Mouse (Mus musculus): Measurements from ENCODE around the gene Miga2.

Gene Miga2

DNA sequence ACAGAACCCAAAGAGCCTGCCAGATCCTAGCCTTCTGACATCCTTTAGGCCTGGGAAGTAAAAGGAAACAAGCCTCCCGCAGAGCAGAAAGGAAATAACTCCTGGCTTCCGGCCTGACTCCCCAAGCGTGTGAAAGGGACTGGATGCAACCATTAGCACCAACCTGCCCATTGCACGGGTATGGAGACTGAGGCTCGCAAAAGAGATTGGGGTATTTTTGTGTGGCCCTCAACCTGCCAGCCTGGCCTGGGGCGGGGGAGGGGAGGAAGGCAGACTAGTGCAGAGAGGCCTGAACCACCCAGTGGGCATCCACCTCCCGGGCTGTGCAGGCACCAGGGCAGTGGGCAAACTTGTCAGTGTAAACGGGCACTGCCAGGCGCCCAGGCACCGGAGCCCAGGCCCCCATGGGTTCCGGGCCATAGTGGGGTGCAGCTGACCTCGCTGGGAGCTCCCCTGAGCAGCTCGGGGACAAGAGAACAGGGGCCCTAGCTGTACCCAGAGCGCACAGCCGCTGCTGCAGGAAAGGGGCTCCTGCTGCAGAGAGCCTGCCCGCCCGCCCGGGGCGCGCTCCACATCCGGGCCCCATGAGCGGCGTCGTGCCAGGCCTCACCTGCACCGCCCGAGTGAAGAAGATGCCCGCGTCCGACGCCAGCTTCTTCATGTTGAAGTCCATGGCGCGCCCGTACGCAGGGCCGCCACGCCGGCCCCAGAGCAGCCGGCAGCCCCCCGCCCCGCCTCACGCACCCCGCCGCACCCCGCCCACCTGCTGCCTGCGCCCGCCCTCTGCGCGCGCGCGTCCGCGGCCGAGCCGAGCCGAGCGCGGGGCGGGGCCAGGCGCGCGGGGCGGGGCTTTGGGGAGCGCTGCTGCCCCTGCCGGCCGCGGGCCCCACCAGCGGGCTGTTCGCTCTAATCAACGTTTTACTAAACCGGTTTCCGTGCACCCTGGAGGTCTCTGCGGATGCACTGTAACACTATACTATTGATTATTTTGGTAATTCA, 5.2 kb upstream of the Miga2 start, which contains the start of gene Sh3glb2:
Gene Sh3glb2 (minus strand): TSS at position 805 of the 999 bp plus-strand sequence.
- peak; percentile 82 for DNase-seq (ENCODE audit: low read depth, low spot score)

DNA sequence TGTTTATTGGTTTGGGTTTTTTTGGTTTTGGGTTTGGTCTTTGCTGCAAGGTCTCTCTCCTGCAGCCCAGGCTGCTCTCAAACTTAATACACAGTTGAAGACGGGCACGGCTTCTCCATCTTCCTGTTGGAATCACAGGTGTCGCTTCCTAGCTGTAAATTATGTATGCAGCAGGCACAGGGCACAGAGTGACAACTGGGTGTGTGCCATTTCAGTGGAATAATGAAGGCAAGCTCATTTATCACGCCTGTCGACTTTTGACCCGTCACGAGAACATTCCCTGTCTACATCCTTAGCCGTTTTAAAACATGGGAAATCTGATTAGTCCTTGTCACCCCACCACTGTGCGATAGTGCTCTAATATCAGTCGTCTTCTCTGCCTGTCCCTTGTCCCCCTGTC, 3.4 kb upstream of the Miga2 start:
- no peak for DNase-seq (ENCODE audit: low read depth, low spot score)

DNA sequence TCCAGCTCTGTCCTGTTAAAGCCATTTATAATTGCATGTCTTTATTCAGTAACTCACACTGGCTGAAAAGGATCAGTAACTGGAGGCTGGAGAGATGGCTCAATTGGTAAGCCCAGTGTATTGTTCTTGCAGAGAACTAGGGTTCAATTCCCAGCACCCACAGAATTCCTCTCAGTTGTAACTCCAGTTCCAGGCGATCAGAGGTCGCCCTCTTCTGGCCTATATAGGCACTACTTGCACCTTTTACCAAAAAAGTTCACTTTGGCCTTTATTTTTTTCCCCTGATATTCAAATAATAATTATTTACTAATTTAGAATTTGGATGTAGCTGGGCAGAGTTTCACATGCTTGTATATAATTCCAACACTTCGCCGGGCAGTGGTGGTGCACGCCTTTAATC, 1.2 kb upstream of the Miga2 start:
- no peak for DNase-seq (ENCODE audit: low read depth, low spot score)

DNA sequence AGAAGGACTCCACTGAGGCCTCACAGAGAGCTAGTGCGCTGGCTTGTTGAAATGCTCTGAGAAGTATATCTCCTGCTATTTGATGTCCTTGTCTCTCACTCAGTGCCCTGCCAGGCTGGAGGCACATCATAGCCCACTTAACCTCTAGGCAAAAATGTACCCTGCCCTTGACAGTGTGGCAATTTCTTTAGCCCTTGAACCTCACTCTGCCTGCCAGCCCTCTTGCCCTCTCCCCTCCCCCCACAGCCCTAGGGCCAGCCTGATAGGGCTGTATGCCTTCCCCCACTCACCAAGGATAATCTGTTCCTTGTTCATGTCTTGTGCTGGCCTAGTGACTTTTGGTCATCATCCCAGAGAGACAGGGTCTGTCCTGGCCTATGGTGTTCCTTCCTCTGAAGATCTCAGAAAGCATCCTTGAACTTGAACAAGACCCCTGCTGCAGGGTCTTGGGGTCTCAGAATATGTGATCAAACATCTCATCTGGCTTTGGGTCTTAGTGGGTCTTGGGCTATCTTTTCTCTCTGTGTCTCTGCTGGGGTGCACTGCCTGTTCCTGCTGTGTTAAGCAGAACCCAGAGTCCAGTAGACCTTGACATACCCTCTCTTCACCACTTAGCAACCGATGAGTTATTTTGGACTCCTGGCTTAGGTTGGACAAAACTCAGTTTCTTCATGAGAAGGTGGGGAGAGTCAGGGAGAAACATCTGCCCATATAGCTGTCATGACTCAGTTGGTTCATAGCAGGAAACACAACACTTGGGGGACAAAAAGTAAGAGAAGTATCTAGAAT, 1.4 kb downstream of the Miga2 start:
- no peak for DNase-seq (ENCODE audit: low read depth, low spot score)

DNA sequence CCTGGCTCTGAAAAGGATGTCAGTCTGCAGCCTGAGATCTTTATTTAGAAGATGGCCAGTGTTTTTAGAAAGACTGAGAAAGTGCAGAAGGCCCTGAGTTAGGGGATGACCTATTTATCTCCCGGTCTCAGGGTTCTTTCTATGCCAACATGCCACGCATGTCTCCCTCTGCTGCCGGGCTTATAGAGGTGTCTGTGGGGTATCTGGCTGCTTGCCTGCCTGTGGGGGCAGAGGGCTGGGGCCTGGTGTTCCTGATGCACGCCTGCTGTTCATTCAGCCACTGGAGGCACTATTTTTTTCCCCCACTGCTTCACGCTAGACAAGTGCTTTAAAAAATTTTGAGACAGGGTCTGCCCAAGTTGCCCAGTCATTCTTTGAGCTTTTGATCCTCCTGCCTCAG, 2.2 kb downstream of the Miga2 start:
- DNase-seq (ENCODE audit: low read depth, low spot score) = no peak

DNA sequence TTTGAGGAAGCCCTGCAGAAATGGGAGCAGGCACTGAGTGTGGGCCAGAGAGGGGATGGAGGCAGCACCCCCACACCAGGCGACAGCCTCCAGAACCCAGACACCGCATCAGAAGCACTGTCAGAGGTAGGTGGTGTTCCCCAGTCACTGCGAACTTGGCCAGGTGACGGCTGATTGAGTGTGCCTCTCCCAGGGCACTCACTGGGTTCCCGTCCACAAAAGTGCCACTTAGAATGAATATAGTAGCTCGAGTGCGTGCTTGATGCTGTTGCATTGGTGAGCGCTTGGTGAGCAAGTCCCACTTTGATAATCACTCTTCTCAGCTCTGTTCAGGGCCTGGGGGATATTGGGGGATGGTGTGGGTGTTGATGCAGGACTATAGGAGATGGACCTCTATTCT, 7.5 kb downstream of the Miga2 start:
- DNase-seq (ENCODE audit: low read depth, low spot score) = no peak

DNA sequence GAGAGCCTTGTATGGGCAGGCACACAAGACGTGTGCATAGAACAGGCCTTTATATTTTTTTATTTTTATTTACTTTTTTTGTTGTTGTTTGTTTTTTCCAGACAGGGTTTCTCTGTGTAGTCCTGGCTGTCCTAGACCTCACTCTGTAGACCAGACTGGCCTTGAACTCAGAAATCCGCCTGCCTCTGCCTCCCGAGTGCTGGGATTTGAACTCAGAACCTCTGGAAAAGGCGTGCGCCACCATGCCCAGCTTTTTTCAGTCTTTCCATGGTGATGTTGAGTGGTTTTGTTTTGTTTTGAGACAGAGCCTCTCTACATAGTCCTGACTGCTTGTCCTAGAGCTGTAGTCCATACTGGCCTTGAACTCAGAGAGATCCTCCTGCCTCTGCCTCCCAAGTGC, 8.7 kb downstream of the Miga2 start:
- no peak for DNase-seq (ENCODE audit: low read depth, low spot score)

DNA sequence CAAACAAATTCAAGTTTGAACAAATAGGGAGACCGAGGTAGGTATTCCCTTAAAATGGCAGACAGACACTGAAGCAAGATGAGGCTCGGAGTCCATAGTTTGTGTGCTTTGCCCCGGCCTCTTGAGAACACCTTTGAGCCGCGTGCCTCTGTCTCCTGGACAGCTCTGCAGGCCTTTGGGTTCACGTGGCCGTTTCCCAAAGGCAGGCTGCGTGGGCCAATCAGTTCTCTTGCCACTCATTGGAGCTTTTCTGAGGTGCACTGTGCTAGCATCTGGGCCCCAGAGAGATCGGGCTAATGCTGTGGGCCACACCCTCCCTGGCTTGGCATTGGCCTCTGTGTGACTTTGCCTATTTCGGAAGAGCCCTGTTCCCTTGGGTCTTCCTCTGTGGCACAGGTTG, 11.9 kb downstream of the Miga2 start:
- no peak for DNase-seq (ENCODE audit: low read depth, low spot score)

DNA sequence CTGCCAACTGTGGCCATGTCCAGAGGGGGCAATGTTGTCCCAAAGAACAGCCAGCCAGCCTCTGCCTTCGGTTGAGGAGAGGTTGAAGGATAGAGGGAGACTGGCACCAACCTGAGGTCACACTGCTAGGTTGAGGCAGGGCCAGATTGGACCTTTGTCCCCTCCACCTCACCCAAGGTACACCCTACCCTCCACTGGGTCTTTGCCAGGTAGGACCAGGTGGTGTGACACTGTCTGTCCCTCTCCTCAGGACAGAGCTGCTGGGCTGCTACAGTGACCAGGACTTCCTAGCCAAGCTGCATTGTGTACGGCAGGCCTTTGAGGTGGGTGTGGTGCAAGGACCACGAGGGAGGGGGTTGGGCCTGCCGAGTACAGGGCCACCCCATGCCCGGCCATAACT, 13.7 kb downstream of the Miga2 start:
- no peak for DNase-seq (ENCODE audit: low read depth, low spot score)

DNA sequence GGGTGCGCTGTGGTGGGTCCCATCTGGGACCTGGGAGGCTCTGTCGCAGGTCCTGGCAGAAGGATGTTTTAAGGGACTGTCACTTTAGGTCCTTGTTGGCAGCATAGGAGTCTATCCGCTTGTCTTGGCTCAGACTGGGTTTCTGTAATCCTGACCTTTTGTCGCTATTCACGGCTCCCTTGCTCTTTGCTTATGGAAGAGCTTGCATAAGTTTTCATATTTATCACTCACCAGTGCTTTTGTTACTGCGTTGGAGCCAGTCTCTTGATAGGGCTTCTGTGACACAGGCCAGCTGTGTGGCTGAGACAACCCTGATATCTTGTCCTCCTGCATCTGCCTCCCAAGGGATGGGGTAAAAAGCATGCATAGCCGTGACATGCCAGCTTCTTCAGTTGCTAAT, 15.3 kb downstream of the Miga2 start:
- DNase-seq (ENCODE audit: low read depth, low spot score) = no peak

DNA sequence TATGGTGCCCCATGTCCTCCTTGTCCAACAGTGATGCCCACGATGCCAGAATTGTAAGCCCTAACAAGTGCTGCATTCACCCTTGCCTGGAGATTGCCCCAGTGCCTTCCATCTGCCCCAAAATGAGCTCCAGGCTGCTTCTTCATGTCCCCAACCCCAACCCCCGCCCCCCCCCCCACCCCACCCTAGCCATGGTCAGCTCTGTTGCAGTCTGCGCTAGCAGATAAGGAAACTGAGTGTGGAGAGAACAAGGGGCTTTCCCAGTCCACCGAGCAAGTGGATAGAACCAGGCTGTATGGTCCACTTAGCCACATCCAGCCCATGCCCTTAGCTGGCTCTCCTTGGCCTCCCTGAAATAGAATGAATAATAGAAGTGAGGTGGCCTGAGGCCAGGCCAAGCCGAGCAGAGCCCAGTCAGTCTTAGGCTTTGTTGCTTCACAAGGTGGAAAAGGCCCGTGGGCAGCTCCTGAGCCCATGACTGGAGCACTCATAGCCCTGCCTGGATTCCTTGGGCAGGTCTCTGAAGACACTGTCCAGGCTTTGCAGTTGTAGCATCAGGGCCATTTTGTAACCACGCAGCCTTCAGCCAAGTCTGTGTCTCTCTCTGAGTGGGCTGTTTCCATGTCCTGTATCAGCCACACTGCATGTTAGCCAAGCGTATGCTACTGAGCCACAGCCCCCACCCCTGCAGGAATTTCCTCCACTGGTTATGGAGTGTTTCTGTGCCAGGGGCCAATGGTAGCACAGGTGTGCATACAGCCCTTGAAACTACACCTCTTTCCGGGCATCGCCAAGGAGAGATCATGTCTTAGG, 16.7 kb downstream of the Miga2 start:
- DNase-seq (ENCODE audit: low read depth, low spot score) = no peak

DNA sequence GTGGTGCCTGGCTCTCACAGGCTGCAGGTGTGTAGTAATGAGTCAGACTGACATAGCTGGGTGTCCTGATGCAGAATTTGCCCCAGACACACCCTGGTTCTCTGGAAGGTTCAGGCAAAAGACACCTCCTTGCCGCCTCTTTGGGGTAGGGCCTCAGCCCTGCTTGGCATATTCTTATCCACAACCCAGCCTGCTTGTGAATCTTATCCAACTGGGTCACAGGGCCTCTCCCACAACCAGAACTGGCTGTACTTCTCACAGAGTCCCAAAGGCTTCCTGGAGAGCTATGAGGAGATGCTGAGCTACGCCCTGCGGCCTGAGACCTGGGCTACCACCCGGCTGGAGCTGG, 17.3 kb downstream of the Miga2 start:
- DNase-seq (ENCODE audit: low read depth, low spot score) = no peak

DNA sequence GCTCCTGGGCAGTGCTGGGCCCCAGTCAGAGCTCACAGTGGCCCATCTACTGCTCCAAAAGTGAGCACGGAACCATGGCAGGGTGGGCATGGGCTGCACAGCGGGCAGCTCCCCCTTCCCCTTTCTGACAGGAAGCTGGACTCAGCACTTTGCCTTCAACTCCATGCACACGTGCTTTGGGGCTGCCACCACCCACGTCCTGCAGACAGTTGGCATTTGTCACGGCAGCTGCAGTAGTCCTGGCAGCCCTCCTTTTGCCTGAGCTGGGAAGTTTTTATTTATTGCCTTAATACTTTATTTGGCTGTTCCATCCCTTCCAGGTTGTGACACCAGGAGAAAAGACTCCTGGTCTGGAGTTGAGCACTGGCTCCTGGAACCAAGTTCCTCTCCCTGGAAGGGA, 20.8 kb downstream of the Miga2 start:
- DNase-seq (ENCODE audit: low read depth, low spot score) = no peak

DNA sequence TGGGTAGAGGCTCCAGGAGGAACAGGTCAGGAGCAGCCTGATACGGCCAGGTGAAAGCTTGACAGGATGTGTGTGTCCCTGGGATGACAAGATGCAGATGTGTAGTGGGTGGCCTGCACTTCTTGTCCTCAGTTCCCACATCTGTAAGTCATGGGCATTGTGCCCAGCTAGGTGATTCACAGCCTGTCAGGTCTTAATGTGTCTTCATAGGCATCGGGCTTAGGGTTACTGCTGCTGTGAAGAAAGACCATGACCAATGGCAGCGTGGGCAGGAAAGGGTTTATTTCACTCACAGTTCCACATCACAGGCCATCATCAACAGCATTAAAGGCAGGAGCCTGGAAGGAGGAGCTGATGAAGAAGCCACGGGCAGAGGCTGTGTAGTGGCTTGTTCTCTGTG, 21.6 kb downstream of the Miga2 start:
- DNase-seq (ENCODE audit: low read depth, low spot score) = no peak

DNA sequence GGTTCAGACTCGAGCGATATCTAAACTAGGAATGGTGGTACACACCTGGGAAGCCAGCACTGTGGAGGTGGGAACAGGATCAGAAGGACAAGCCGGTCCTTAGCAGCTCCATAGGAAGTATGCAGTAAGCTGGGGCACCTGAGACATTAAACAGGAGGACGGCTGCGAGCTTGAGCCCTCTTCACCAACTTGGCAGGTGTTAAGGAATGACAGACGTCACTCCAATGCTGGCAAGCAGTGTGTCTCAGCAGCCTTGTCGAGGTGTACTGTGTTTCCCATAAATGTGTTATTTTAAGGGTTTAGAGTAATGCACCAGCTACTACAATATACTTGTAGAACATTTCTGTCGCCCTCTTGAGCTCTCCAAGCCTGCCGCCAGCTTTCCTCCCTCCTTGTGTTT, 22.9 kb downstream of the Miga2 start:
- DNase-seq (ENCODE audit: low read depth, low spot score) = no peak

DNA sequence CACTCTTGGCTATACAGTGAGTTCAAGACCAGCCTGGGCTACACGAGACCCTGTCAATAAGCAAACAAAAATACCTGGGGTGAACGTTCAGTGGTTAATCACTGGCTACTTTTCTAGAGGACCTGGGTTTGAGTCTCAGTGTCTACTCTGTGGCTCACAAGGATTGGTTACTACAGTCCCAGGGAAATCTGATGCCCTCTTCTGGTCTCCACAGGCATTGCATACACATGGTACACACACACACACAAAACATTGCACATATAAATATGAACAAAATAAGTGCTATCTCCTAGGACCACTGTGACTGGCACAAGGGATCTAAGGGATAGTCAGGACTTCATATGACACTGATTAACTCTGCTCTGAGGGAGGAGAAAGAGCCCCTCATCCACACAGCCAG, 25.0 kb downstream of the Miga2 start:
- no peak for DNase-seq (ENCODE audit: low read depth, low spot score)

DNA sequence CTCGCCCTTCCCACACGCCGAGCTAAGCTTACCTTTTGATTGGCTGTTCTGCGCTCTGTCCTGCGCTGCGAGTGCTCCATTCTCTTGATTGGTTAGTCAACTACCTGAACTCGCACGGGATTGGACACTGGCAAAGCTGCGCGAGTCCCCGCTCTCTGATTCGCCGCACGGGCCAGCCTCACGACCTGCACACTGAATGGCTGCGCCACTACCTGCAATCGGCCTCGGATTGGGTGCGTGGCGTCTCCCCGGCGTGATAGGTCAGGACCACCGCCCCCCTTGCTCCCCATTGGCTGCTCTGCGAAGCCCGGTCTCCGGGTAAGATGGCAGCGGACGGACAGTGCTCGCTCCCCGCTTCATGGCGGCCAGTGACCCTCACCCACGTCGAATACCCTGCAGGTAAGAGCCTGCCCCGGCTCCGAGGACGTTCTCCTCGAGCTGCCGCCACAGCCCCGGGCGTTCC, 28.1 kb downstream of the Miga2 start, which contains the start of gene Dolpp1:
Gene Dolpp1 (plus strand): TSS at position 141 of the 463 bp plus-strand sequence.
- DNase-seq (ENCODE audit: low read depth, low spot score) = peak; percentile 96

DNA sequence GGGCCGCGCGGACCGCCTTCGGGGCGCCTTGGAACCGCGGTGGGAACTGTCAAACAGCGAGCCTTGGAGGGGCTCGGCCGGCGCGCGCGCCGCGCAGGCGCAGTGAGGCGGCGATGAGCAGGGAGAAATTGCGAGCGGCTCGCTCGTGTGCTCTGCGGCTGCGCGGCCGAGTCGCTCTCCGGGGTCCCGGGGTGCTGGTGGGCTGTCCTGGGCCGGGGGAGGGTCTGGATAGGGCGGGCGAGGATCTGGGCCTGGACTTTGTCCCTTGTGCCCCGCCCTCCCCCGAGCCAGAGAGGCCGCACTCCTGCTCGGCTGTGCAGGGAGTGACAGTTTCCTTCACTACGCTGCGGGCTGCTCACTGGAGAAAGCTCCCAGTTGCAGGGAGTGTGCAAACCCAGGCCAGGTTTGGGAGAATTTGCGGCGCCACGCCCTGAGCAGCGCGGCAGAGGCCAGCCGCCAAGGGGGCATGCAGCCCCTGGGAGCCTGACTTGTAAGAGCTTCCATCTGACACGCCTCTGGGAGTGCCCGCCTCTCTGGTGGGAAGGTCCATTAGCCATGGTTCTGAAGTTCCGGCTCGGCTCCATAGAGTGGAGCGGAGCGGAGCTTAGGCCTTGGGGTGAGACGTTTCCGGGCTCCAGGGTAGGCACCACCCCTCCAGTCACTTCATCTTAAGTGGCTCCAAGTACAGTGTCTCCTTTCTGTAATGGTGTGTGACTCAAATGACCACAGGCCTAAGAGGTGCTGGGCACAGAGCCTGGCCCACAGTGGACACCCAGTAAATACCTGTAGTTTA, 28.7 kb downstream of the Miga2 start:
- peak; percentile 78 for DNase-seq (ENCODE audit: low read depth, low spot score)

DNA sequence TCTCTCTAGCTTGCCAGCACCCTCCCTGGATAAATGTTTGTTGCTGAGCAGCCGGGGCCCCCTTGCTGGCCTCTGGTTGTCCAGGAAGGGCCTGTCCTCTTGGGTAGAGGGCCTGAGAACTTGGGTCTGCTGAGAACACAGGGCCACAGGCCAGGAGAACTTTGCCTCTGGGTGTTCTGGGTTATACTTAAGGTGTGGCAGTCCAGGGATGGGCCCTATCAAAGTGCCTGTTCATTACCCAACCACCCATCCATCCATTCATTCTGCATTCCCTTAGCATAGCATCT, 29.3 kb downstream of the Miga2 start:
- no peak for DNase-seq (ENCODE audit: low read depth, low spot score)

DNA sequence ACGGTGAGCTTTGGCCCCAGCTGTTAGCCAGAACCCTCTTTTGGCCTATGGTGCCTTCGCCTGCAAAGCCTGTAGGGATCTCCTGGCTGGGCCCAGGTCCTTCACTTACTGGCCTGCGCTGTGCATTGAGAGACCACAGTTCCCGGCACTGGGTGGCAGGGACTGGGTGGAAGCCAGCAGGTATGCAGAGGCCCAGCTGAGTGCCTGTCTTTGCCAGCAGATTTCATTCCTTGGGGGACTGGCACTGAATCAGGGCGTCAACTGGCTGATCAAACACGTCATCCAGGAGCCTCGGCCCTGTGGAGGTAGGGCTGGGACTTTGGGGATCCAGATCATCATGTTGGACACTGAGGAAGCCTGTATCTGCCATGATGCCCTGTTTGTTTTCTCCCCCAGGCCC, 31.7 kb downstream of the Miga2 start:
- no peak for DNase-seq (ENCODE audit: low read depth, low spot score)

DNA sequence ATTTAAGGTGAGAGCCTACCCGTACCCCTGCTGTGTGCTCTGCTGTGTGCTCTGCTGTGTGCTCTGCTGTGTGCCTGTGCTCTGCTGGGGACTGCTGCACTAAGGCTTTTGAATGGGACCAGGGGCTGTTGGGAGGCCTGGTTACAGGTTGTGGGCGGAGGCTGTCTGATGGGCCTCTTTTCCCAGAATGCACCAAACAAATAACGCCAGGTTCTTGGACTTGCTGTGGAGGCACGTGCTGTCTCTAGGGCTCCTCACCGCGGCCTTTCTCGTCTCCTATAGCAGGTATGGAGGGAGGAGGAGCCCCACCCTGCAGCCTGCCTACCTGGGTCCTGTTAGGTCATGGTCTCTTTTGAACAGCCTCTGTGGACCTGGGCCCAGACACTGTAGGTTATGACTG, 32.2 kb downstream of the Miga2 start:
- DNase-seq (ENCODE audit: low read depth, low spot score) = no peak

All from retina, postnatal 7 days (tissue).